Mouse (Mus musculus): ENCODE results near the gene Mfn1. TPM values are rescaled to one million over a fixed set of nuclear protein-coding genes. Genes with fewer than 3 reads are reported as not detected.

Gene Mfn1
- polyA plus RNA-seq, 1 experiment from 2014 or later: 45.6 TPM

- Histone ChIP-seq H3K4me1 (0 out of 2 replicates have a peak, but pooled peaks cover 3% of the 10 kb centered on the region), H3K27ac (no peak overlapping the region), H3K27me3 (ENCODE audit: insufficient read depth, poor library complexity, severe bottlenecking) (no peaks in the 10 kb centered on the region), H3K4me3 (no peak overlapping the region), H3K9me3 (no peaks in the 10 kb centered on the region), H3K36me3 (no peaks in the 10 kb centered on the region)
- 83% methylated on average over 3 of the region's 3 CpGs for WGBS
- DNase-seq (ENCODE audit: low spot score): no peak
Measured at GRCm38 (mm10) chr3:32622106-32622505, 92.8 kb downstream of the Mfn1 start.

- Histone ChIP-seq H3K27me3 (ENCODE audit: insufficient read depth, poor library complexity, severe bottlenecking) (no peaks in the 10 kb centered on the region), H3K9me3 (no peaks in the 10 kb centered on the region), H3K36me3 (no peaks in the 10 kb centered on the region), H3K27ac (no peak overlapping the region), H3K4me3 (no peak overlapping the region), H3K4me1 (no peaks in the 10 kb centered on the region)
- 73% methylated on average over 7 of the region's 7 CpGs for WGBS
- DNase-seq (ENCODE audit: low spot score): no peak
Measured at GRCm38 (mm10) chr3:32628141-32628540, 98.9 kb downstream of the Mfn1 start.

Other genes starting within 250 kb of the Mfn1 start
- gene Zmat3, start 163.5 kb upstream of the Mfn1 start, polyA plus RNA-seq (2016; fragmentation: Nextera tagmentation; extraction: Ambion mirVana): 4.6 and 5.3 TPM in 2 replicates
- gene Pik3ca, start 131.8 kb upstream of the Mfn1 start, polyA plus RNA-seq (2016; fragmentation: Nextera tagmentation; extraction: Ambion mirVana): 4.7 and 6.1 TPM in 2 replicates
- not detected in 2 replicates for gene Kcnmb3, start 37.2 kb upstream of the Mfn1 start, polyA plus RNA-seq (2016; fragmentation: Nextera tagmentation; extraction: Ambion mirVana)
- 31.4 and 40.2 TPM in 2 replicates for gene Zfp639, start 19.2 kb upstream of the Mfn1 start, polyA plus RNA-seq (2016; fragmentation: Nextera tagmentation; extraction: Ambion mirVana)
- gene Gnb4, start 87.1 kb downstream of the Mfn1 start, polyA plus RNA-seq (2016; fragmentation: Nextera tagmentation; extraction: Ambion mirVana): 57.9 and 59.5 TPM in 2 replicates
- gene Actl6a, start 176.8 kb downstream of the Mfn1 start, polyA plus RNA-seq (2016; fragmentation: Nextera tagmentation; extraction: Ambion mirVana): 131 and 187 TPM in 2 replicates
- 335 and 408 TPM in 2 replicates for gene Ndufb5, start 207.5 kb downstream of the Mfn1 start, polyA plus RNA-seq (2016; fragmentation: Nextera tagmentation; extraction: Ambion mirVana)
- 32.4 and 40.5 TPM in 2 replicates for gene Mrpl47, start 208.1 kb downstream of the Mfn1 start, polyA plus RNA-seq (2016; fragmentation: Nextera tagmentation; extraction: Ambion mirVana)